Mouse (Mus musculus) embryonic facial prominence, embryonic 10.5 days (tissue): ENCODE measurements around the gene Pnpla2. TPM values are rescaled to one million over a fixed set of nuclear protein-coding genes. Genes with fewer than 3 reads are reported as not detected.
A peak's percentile ranks its signal among the peaks of the same experiment; 100 is the strongest.

ENCODE experiments used
- DNase-seq: peaks from one replicate; pipeline ENCODE4 v3.0.0-alpha.2; 2017; ENCODE audit warnings: low spot score
- H3K27ac ChIP-seq: fragments of 300-500 bp; sonication (generic); replicated peaks from 2 replicates; pipeline ENCODE4 v1.5.1; 2016; ENCODE audit warnings: mild to moderate bottlenecking
- H3K27me3 ChIP-seq: fragments of 300-500 bp; sonication (generic); replicated peaks from 2 replicates; pipeline ENCODE4 v1.6.1; 2016; ENCODE audit warnings: low read depth, mild to moderate bottlenecking; ENCODE audit not compliant: poor library complexity, severe bottlenecking
- H3K36me3 ChIP-seq: fragments of 300-500 bp; sonication (generic); replicated peaks from 2 replicates; pipeline ENCODE4 v1.6.1; 2016; ENCODE audit warnings: mild to moderate bottlenecking, moderate library complexity
- H3K4me1 ChIP-seq: fragments of 300-500 bp; sonication (generic); 2 replicates; pipeline ENCODE4 v1.6.1; 2016
- H3K4me3 ChIP-seq: fragments of 300-500 bp; sonication (generic); 2 replicates; pipeline ENCODE4 v1.5.1; 2016; ENCODE audit warnings: mild to moderate bottlenecking, moderate library complexity
- H3K9me3 ChIP-seq: fragments of 300-500 bp; sonication (generic); 2 replicates; pipeline ENCODE4 v1.6.1; 2016; ENCODE audit warnings: mild to moderate bottlenecking
- WGBS: fragments of 180-500 bp; shearing (Covaris S2); methylation state at CpG from one replicate; pipeline ENCODE4 v1.1.7; 2016; 5-methylcytosine and 5-hydroxymethylcytosine counted together
- polyA plus RNA-seq: library from polyadenylated mRNA; unstranded; fragments of >200 nt; fragmentation: Nextera tagmentation; extraction: Ambion mirVana; gene quantifications from 2 replicates; pipeline ENCODE4 v1.2.1, GENCODE M21; 2016

Gene Pnpla2
- polyA plus RNA-seq, 1 experiment from 2014 or later: 13.2 TPM

DNA sequence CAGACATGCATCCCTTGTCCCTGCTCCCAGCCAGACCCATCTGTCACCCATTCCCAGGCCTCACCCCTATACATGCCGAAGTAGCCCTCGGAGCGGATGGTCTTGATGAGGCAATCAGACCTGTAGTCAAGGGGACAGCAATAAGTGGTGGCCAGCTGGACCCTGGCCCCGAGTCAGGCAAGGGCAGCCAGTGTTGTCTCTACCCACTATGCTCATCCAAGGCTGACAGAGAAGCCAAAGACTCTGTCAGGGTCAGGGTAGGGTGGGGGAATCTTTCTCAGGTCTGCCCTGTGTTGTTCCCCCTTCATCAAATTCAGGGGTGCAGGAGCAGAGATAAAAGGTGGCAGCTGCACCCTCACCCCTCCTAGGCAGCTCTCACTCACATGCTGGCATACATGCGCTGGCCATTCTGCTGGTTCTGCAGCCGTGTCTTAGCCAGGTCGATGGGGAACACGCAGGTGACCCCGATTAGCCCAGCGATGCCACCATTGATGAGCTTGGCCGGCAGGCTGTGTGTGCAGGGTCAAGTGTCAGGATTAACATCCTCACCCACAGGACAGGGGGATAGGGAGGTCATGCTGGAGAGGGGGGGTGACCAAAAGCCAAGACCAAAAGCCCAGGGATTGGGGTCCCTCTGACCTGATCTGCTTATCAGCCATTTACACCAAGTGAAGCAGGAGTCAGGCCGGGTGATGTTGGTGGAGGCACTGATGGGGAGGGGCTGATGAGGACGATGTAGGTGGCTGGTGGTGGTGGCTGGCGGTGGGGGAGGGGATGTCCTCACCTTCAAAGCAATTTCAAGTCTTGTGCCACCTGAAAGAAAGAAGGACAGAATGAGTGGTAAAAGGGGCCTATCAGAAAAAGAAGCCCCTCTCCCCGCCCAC is 21.2 kb upstream of the Pnpla2 start:
- 78% methylated on average over 15 of the region's 15 CpGs for WGBS
- no peak for DNase-seq
- H3K9me3 ChIP-seq: no peaks in the 10 kb centered on the region
- peaks cover 68% of the 10 kb centered on the region for H3K4me1 ChIP-seq
- peak overlapping the region; percentile 81 for H3K27ac ChIP-seq
- H3K36me3 ChIP-seq: peaks cover 58% of the 10 kb centered on the region
- H3K27me3 ChIP-seq: no peaks in the 10 kb centered on the region
- H3K4me3 ChIP-seq: peak overlapping the region; percentile 66

DNA sequence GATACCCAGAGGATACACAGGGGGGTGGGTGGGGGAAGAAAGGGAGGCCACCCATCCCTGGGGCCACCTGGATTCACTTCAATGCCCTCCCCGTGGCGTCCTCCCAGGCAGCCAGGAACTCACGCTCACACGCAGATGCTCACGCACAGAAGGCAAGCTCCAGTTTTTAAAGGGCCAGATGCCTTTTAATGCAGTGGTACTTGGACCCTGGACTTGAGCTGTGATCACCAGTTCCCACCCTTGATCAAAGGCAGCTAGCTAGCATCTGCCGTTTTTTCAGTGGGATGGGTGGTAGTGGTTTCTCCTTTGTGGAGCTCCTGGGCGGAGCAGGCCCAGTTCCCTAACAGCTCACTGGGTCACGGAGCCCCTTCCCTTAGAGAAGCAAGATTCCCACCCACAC is 20.5 kb upstream of the Pnpla2 start:
- Histone ChIP-seq H3K9me3 (no peaks in the 10 kb centered on the region), H3K4me1 (peaks cover 61% of the 10 kb centered on the region), H3K27me3 (no peaks in the 10 kb centered on the region), H3K4me3 (peak overlapping the region; percentile 66), H3K36me3 (peaks cover 65% of the 10 kb centered on the region), H3K27ac (peak overlapping the region; percentile 81)
- peak; percentile 65 for DNase-seq
- WGBS: 16% methylated on average over 8 of the region's 8 CpGs

DNA sequence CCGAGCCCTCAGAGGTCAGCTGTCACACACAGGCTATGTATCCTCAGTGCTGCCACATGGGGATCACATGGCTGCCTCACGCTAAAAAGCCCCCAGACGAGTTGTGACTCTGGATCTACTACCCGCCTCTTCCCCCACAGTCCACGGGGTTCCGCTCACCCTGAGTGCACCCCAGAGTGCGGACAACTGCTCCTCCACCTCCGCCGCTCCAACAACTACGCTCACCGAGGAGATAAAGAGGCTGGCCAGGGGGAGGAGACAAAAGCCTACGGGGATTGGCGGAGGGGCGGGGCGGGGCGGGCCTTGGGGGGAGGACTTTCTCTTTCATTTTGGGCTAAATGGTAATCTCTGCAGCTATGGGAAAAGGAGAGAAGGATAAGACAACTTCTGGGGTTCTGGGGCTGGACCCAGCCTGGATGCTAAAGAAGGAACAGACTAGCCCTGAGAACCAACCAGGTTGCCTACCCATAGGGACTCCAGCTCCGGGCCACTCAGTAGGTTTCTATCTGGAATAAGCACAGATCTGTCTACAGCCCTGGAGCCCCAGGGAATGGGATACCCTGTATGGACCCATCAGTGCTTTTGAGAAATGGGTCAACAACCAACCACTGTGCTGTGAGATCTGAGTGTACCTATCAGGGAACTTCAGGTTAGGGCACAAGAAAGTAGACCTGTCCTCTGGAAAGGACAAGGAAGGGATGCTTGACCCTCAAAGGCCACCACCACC is 19.7 kb upstream of the Pnpla2 start:
- H3K27me3 ChIP-seq: no peaks in the 10 kb centered on the region
- DNase-seq: peak; percentile 73
- peak overlapping the region; percentile 66 for H3K4me3 ChIP-seq
- H3K27ac ChIP-seq: peak overlapping the region; percentile 81
- H3K36me3 ChIP-seq: peaks cover 69% of the 10 kb centered on the region
- WGBS: 4% methylated on average over 17 of the region's 17 CpGs
- H3K9me3 ChIP-seq: no peaks in the 10 kb centered on the region
- H3K4me1 ChIP-seq: peaks cover 53% of the 10 kb centered on the region

GRCm38 (mm10) chr7:141435856-141436522 is 19.0 kb upstream of the Pnpla2 start:
- DNase-seq: no peak
- Histone ChIP-seq H3K4me3 (peak overlapping the region; percentile 66), H3K27ac (peak overlapping the region; percentile 88), H3K27me3 (no peaks in the 10 kb centered on the region), H3K4me1 (peaks cover 56% of the 10 kb centered on the region), H3K9me3 (no peaks in the 10 kb centered on the region), H3K36me3 (peaks cover 69% of the 10 kb centered on the region)
- 73% methylated on average over 9 of the region's 9 CpGs for WGBS

DNA sequence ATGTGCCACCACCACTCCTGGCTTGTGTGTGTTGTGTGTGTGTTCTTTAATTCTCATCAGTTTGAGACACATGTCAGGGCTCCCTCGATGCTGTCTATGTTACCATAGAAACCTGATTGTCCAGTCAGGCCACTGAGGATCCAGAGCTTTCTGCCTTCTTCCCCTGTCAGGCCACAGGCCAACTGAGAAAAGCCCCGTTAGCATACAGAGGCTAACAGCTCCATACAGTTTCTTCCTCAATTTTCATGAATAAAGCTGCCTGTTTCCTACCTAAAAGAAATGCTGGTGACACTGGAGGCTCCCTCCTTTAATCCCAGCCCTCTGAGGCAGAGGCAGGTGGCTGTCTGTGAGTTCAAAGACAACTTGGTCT is 18.5 kb upstream of the Pnpla2 start:
- no peak for DNase-seq
- Histone ChIP-seq H3K4me1 (peaks cover 62% of the 10 kb centered on the region), H3K27me3 (no peaks in the 10 kb centered on the region), H3K4me3 (peak overlapping the region; percentile 66), H3K36me3 (peaks cover 69% of the 10 kb centered on the region), H3K27ac (peak overlapping the region; percentile 88), H3K9me3 (no peaks in the 10 kb centered on the region)
- WGBS: 59% methylated on average over 2 of the region's 2 CpGs

GRCm38 (mm10) chr7:141437178-141438120 is 17.5 kb upstream of the Pnpla2 start, which contains the start of gene Slc25a22:
Gene Slc25a22 (minus strand): TSS chr7:141437892.
- H3K27ac ChIP-seq: peak within 1 kb of the TSS; percentile 88
- H3K4me1 ChIP-seq: peaks cover 71% of the 10 kb centered on the region
- H3K9me3 ChIP-seq: no peaks in the 10 kb centered on the region
- no peaks in the 10 kb centered on the region for H3K27me3 ChIP-seq
- H3K36me3 ChIP-seq: peaks cover 69% of the 10 kb centered on the region
- peak within 1 kb of the TSS; percentile 66 for H3K4me3 ChIP-seq
- peak; percentile 89 for DNase-seq
- 6% methylated on average over 53 of the region's 53 CpGs for WGBS

- H3K4me1 ChIP-seq: peaks cover 73% of the 10 kb centered on the region
- no peaks in the 10 kb centered on the region for H3K27me3 ChIP-seq
- peaks cover 63% of the 10 kb centered on the region for H3K36me3 ChIP-seq
- WGBS: 94% methylated on average over 12 of the region's 12 CpGs
- no peaks in the 10 kb centered on the region for H3K9me3 ChIP-seq
- H3K27ac ChIP-seq: no peak overlapping the region
- no peak for DNase-seq
- no peak overlapping the region for H3K4me3 ChIP-seq
These were observed 16.6 kb upstream of the Pnpla2 start for GRCm38 (mm10) chr7:141438201-141438968.

DNA sequence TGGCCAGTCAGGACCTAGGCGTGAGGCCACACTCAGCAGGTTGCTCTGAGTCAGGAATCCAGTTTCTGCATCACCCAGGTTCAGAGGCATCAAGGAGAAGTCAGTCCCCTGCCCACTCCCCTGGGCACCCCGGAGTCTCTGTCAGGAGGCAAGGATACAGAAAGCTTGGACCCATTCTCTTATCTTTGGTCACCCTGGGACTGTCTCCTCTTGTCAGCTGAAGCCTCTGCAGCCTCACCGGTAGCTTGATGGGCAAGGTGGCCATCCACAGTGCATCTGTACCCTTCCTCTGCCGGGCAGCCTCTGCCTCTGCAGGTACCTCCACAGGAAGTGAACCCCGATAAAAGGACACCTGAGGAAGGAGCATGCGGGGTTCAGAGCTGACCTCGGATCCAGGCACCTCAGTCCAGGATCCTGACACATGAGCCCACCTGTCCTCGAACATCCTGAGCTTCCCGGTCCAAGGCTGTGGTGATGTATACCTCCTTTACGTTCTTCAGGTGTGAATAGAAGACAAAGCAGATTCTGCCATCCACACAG is 15.8 kb upstream of the Pnpla2 start:
- no peak for DNase-seq
- Histone ChIP-seq H3K36me3 (peaks cover 57% of the 10 kb centered on the region), H3K9me3 (no peaks in the 10 kb centered on the region), H3K4me3 (no peak overlapping the region; the same call in 1 of the 2 replicates), H3K27me3 (no peaks in the 10 kb centered on the region), H3K4me1 (peaks cover 73% of the 10 kb centered on the region), H3K27ac (no peak overlapping the region)
- 95% methylated on average over 10 of the region's 10 CpGs for WGBS

GRCm38 (mm10) chr7:141439811-141440210 is 15.2 kb upstream of the Pnpla2 start:
- WGBS: 94% methylated on average over 11 of the region's 11 CpGs
- Histone ChIP-seq H3K27me3 (no peaks in the 10 kb centered on the region), H3K9me3 (no peaks in the 10 kb centered on the region), H3K27ac (no peak overlapping the region), H3K4me1 (peaks cover 70% of the 10 kb centered on the region), H3K4me3 (no peak overlapping the region), H3K36me3 (peaks cover 57% of the 10 kb centered on the region)
- no peak for DNase-seq

DNA sequence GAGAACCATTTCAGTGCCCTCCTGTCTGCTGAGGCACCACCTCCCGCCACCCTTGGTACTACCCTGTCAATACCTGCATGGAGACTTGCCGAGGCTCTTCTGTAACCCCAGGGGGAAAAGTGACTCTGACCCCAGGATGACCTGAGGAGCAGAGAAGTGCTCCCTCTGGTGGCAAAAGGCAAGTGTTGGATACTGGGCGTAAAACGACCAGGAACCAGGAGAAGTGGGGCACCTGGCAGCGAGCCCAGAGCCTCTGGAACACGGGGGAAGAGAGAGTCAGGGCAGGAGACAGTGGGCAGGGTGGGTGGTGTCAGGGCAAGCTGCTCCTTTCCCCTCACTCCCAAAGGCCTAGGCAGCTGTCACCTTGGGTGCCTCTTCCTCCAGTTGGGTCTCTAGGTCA is 14.4 kb upstream of the Pnpla2 start:
- no peaks in the 10 kb centered on the region for H3K27me3 ChIP-seq
- DNase-seq: peak; percentile 50
- H3K9me3 ChIP-seq: no peaks in the 10 kb centered on the region
- no peak overlapping the region for H3K27ac ChIP-seq
- H3K36me3 ChIP-seq: peaks cover 57% of the 10 kb centered on the region
- H3K4me3 ChIP-seq: 0 out of 2 replicates have a peak overlapping the region, but pooled peaks have one; percentile 4
- WGBS: 36% methylated on average over 6 of the region's 6 CpGs
- peaks cover 62% of the 10 kb centered on the region for H3K4me1 ChIP-seq

DNA sequence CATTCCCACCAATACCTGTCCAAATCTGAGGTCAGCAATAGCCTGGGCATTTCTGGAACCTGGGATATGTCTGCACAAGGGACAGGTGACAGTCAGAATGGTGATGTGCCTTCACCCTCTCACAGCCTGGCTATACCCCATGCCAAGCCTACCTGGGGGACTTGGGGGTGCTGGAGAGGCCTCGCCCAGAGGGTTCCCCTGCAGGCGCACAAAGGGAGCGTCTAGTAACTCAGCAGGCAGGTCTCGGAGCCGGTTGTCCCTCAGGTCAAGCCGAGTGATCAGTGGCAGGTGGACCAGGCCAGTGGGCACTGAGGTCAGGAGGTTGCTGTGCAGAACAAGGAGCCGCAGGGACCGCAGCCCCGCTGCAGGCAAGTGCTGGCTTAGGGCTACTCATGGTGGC is 13.5 kb upstream of the Pnpla2 start:
- 89% methylated on average over 9 of the region's 9 CpGs for WGBS
- peaks cover 53% of the 10 kb centered on the region for H3K4me1 ChIP-seq
- no peak overlapping the region for H3K27ac ChIP-seq
- no peaks in the 10 kb centered on the region for H3K9me3 ChIP-seq
- no peaks in the 10 kb centered on the region for H3K27me3 ChIP-seq
- no peak overlapping the region for H3K4me3 ChIP-seq
- no peak for DNase-seq
- H3K36me3 ChIP-seq: peaks cover 51% of the 10 kb centered on the region
